Mouse (Mus musculus) myocyte (in vitro differentiated cells): ENCODE results near the gene Fam171a2. TPM values are rescaled to one million over a fixed set of nuclear protein-coding genes. Genes with fewer than 3 reads are reported as not detected.
A peak's percentile ranks its signal among the peaks of the same experiment; 100 is the strongest.

ENCODE experiments used
- H3K27me3 ChIP-seq: one replicate; pipeline ENCODE4 v1.6.1; 2011; ENCODE audit not compliant: control insufficient read depth, insufficient read depth, insufficient read length
- H3K36me3 ChIP-seq: one replicate; pipeline ENCODE4 v1.6.1; 2011; ENCODE audit not compliant: control insufficient read depth, insufficient read depth
- H3K4me2 ChIP-seq: one replicate; pipeline ENCODE4 v1.6.1; 2011; ENCODE audit warnings: low read depth, control low read depth
- H3K4me3 ChIP-seq: one replicate; pipeline ENCODE4 v1.5.1; 2011; ENCODE audit warnings: mild to moderate bottlenecking, control low read depth, moderate library complexity
- H3K79me2 ChIP-seq: one replicate; pipeline ENCODE4 v1.6.1; 2011; ENCODE audit not compliant: control insufficient read depth, insufficient read depth
- H3ac ChIP-seq: one replicate; pipeline ENCODE4 v1.6.1; 2011; ENCODE audit not compliant: control insufficient read depth, insufficient read length
- CEBPB ChIP-seq: IDR thresholded peaks from 2 replicates; pipeline ENCODE4 v1.6.1; 2011; ENCODE audit warnings: mild to moderate bottlenecking, moderate library complexity; ENCODE audit not compliant: poor library complexity, insufficient read depth, severe bottlenecking
- E2F4 ChIP-seq: IDR thresholded peaks from one replicate; pipeline ENCODE4 v1.6.1; 2011; ENCODE audit warnings: mild to moderate bottlenecking, control low read depth, moderate library complexity; ENCODE audit not compliant: insufficient read depth
- MAX ChIP-seq: IDR thresholded peaks from one replicate; pipeline ENCODE4 v1.6.1; 2011; ENCODE audit warnings: low read depth, mild to moderate bottlenecking, control low read depth
- MYOD1 ChIP-seq, 3 experiments: IDR thresholded peaks; one replicate each; pipeline ENCODE4 v1.6.1; 2011; ENCODE audit warnings: control low read depth in 2 of 3, low read depth in 2 of 3, mild to moderate bottlenecking in 2 of 3, moderate library complexity in 1 of 3; ENCODE audit not compliant: insufficient read length in 2 of 3, control insufficient read depth in 1 of 3
- MYOG ChIP-seq, 3 experiments: IDR thresholded peaks; one replicate each; pipeline ENCODE4 v1.6.1; 2011; ENCODE audit warnings: control low read depth in 2 of 3, low read depth in 2 of 3, mild to moderate bottlenecking in 2 of 3; ENCODE audit not compliant: insufficient read length in 2 of 3, control insufficient read depth in 1 of 3, insufficient read depth in 1 of 3
- POLR2A ChIP-seq: IDR thresholded peaks from one replicate; pipeline ENCODE4 v1.6.1; 2011; ENCODE audit warnings: low read depth, mild to moderate bottlenecking, control low read depth, moderate library complexity; ENCODE audit not compliant: insufficient read length
- POLR2AphosphoS2 ChIP-seq: IDR thresholded peaks from one replicate; pipeline ENCODE4 v1.6.1; 2011; ENCODE audit warnings: low read depth, control low read depth; ENCODE audit not compliant: insufficient read length
- REST ChIP-seq: IDR thresholded peaks from one replicate; pipeline ENCODE4 v1.6.1; 2011; ENCODE audit warnings: mild to moderate bottlenecking, control low read depth, moderate library complexity; ENCODE audit not compliant: insufficient read depth, insufficient read length
- SRF ChIP-seq: IDR thresholded peaks from one replicate; pipeline ENCODE4 v1.6.1; 2011; ENCODE audit warnings: low read depth; ENCODE audit not compliant: control insufficient read depth, insufficient read length
- TCF12 ChIP-seq: IDR thresholded peaks from one replicate; pipeline ENCODE4 v1.6.1; 2011; ENCODE audit warnings: mild to moderate bottlenecking, control low read depth; ENCODE audit not compliant: poor library complexity, insufficient read depth, severe bottlenecking
- TCF3 ChIP-seq: IDR thresholded peaks from one replicate; pipeline ENCODE4 v1.6.1; 2011; ENCODE audit warnings: low read depth, control low read depth; ENCODE audit not compliant: insufficient read length
- USF1 ChIP-seq: IDR thresholded peaks from one replicate; pipeline ENCODE4 v1.6.1; 2011; ENCODE audit warnings: low read depth, mild to moderate bottlenecking, control low read depth, moderate library complexity
- polyA plus RNA-seq: library from polyadenylated mRNA; unstranded; fragments of >200 nt; fragmentation: generic; extraction: Trizol; gene quantifications from one replicate; pipeline ENCODE4 v1.2.1, GENCODE M21; 2012; ENCODE audit warnings: missing spikeins

Gene Fam171a2
- polyA plus RNA-seq, 1 experiment = 162 TPM

- no peak overlapping the region for H3ac ChIP-seq
- H3K4me3 ChIP-seq = peak overlapping the region; percentile 83
- TF ChIP-seq MAX = no peak
- TF ChIP-seq E2F4 = no peak
- TF ChIP-seq SRF = no peak
- no peak for TF ChIP-seq POLR2AphosphoS2
- no peak for TF ChIP-seq TCF3
- TF ChIP-seq POLR2A = no peak
- no peak for TF ChIP-seq REST
- no peak for TF ChIP-seq MYOG (IDR thresholded peaks at IDR 0.05; ENCODE audit: control insufficient read depth in 1 of 3, insufficient read depth in 1 of 3, insufficient read length in 2 of 3, low read depth in 2 of 3)
- TF ChIP-seq MYOD1 (IDR thresholded peaks at IDR 0.05; ENCODE audit: control insufficient read depth in 1 of 3, insufficient read length in 2 of 3, low read depth in 2 of 3) = no peak
- TF ChIP-seq TCF12 = no peak
- TF ChIP-seq CEBPB = no peak
- no peak for TF ChIP-seq USF1
- peaks cover 18% of the 10 kb centered on the region for H3K36me3 ChIP-seq
- peak overlapping the region; percentile 90 for H3K4me2 ChIP-seq
- no peaks in the 10 kb centered on the region for H3K27me3 ChIP-seq
- peaks cover 21% of the 10 kb centered on the region for H3K79me2 ChIP-seq
Measured at GRCm38 (mm10) chr11:102405544-102406285, 41.8 kb downstream of the Fam171a2 start.

GRCm38 (mm10) chr11:102404161-102405010 is 43.1 kb downstream of the Fam171a2 start:
- Histone ChIP-seq H3K4me3 (no peak overlapping the region), H3K4me2 (no peak overlapping the region), H3K27me3 (no peaks in the 10 kb centered on the region), H3ac (no peak overlapping the region), H3K36me3 (peaks cover 18% of the 10 kb centered on the region), H3K79me2 (peaks cover 21% of the 10 kb centered on the region)
- no peak for TF ChIP-seq MYOG (IDR thresholded peaks at IDR 0.05; ENCODE audit: control insufficient read depth in 1 of 3, insufficient read depth in 1 of 3, insufficient read length in 2 of 3, low read depth in 2 of 3)
- no peak for TF ChIP-seq TCF12
- TF ChIP-seq REST = no peak
- TF ChIP-seq MAX = no peak
- TF ChIP-seq MYOD1 (IDR thresholded peaks at IDR 0.05; ENCODE audit: control insufficient read depth in 1 of 3, insufficient read length in 2 of 3, low read depth in 2 of 3) = no peak
- TF ChIP-seq POLR2A = no peak
- no peak for TF ChIP-seq CEBPB
- no peak for TF ChIP-seq SRF
- peak; percentile 15 for TF ChIP-seq POLR2AphosphoS2

GRCm38 (mm10) chr11:102403657-102404056 is 43.8 kb downstream of the Fam171a2 start:
- Histone ChIP-seq H3K4me3 (no peak overlapping the region), H3K4me2 (no peak overlapping the region), H3K36me3 (peaks cover 18% of the 10 kb centered on the region), H3K27me3 (no peaks in the 10 kb centered on the region), H3ac (no peak overlapping the region), H3K79me2 (peaks cover 21% of the 10 kb centered on the region)
- TF ChIP-seq POLR2A (no peak), MAX (no peak), SRF (no peak), TCF12 (no peak), REST (no peak), MYOG (IDR thresholded peaks at IDR 0.05; ENCODE audit: control insufficient read depth in 1 of 3, insufficient read depth in 1 of 3, insufficient read length in 2 of 3, low read depth in 2 of 3) (no peak), CEBPB (no peak)

GRCm38 (mm10) chr11:102401898-102402500 is 45.5 kb downstream of the Fam171a2 start:
- TF ChIP-seq CEBPB = no peak
- no peak for TF ChIP-seq POLR2A
- no peak for TF ChIP-seq SRF
- TF ChIP-seq POLR2AphosphoS2 = no peak
- TF ChIP-seq E2F4 = no peak
- TF ChIP-seq USF1 = no peak
- TF ChIP-seq MAX = no peak
- TF ChIP-seq TCF12 = no peak
- no peak for TF ChIP-seq TCF3
- no peak for TF ChIP-seq REST
- no peak for TF ChIP-seq MYOD1 (IDR thresholded peaks at IDR 0.05; ENCODE audit: control insufficient read depth in 1 of 3, insufficient read length in 2 of 3, low read depth in 2 of 3)
- no peak for TF ChIP-seq MYOG (IDR thresholded peaks at IDR 0.05; ENCODE audit: control insufficient read depth in 1 of 3, insufficient read depth in 1 of 3, insufficient read length in 2 of 3, low read depth in 2 of 3)
- no peak overlapping the region for H3K4me2 ChIP-seq
- H3K4me3 ChIP-seq = no peak overlapping the region
- H3K79me2 ChIP-seq = peaks cover 19% of the 10 kb centered on the region
- no peaks in the 10 kb centered on the region for H3K27me3 ChIP-seq
- H3ac ChIP-seq = no peak overlapping the region
- H3K36me3 ChIP-seq = peaks cover 18% of the 10 kb centered on the region
